Mouse (Mus musculus): ENCODE data around the gene Pou1f1. TPM values are rescaled to one million over a fixed set of nuclear protein-coding genes. Genes with fewer than 3 reads are reported as not detected.
A peak's percentile ranks its signal among the peaks of the same experiment; 100 is the strongest.

Pou1f1 gene
- total RNA-seq (2014; fragmentation: Nextera tagmentation) (not detected in 2 replicates), total RNA-seq (2017) (not detected in 2 replicates)

- ATAC-seq (replicated peaks; ENCODE audit: poor library complexity, severe bottlenecking) = no peak
Measured at GRCm38 (mm10) chr16:65520211-65520610, at the start of gene Pou1f1. Gene Pou1f1 (plus strand): TSS chr16:65520511.

GRCm38 (mm10) chr16:65470650-65471049, 49.7 kb upstream of the Pou1f1 start:
- peak; percentile 78 for ATAC-seq (replicated peaks; ENCODE audit: poor library complexity, severe bottlenecking)

GRCm38 (mm10) chr16:65472472-65473001, 47.8 kb upstream of the Pou1f1 start:
- ATAC-seq (replicated peaks; ENCODE audit: poor library complexity, severe bottlenecking) = peak; percentile 66

GRCm38 (mm10) chr16:65485726-65486125, 34.6 kb upstream of the Pou1f1 start:
- peak; percentile 90 for ATAC-seq (replicated peaks; ENCODE audit: poor library complexity, severe bottlenecking)

GRCm38 (mm10) chr16:65496030-65496429, 24.3 kb upstream of the Pou1f1 start:
- peak; percentile 93 for ATAC-seq (replicated peaks; ENCODE audit: poor library complexity, severe bottlenecking)

GRCm38 (mm10) chr16:65497049-65497448, 23.3 kb upstream of the Pou1f1 start:
- peak; percentile 82 for ATAC-seq (replicated peaks; ENCODE audit: poor library complexity, severe bottlenecking)

- no peak for ATAC-seq (replicated peaks; ENCODE audit: poor library complexity, severe bottlenecking)
Measured at GRCm38 (mm10) chr16:65514223-65514622, 6.1 kb upstream of the Pou1f1 start.

GRCm38 (mm10) chr16:65526004-65526403, 5.7 kb downstream of the Pou1f1 start:
- ATAC-seq (replicated peaks; ENCODE audit: poor library complexity, severe bottlenecking) = no peak

GRCm38 (mm10) chr16:65526695-65527094, 6.4 kb downstream of the Pou1f1 start:
- ATAC-seq (replicated peaks; ENCODE audit: poor library complexity, severe bottlenecking) = no peak

- no peak for ATAC-seq (replicated peaks; ENCODE audit: poor library complexity, severe bottlenecking)
Measured at GRCm38 (mm10) chr16:65529589-65529988, 9.3 kb downstream of the Pou1f1 start.

- no peak for ATAC-seq (replicated peaks; ENCODE audit: poor library complexity, severe bottlenecking)
Measured at GRCm38 (mm10) chr16:65531663-65532062, 11.4 kb downstream of the Pou1f1 start.

GRCm38 (mm10) chr16:65533315-65533999, 13.1 kb downstream of the Pou1f1 start:
- ATAC-seq (replicated peaks; ENCODE audit: poor library complexity, severe bottlenecking) = peak; percentile 90

GRCm38 (mm10) chr16:65543676-65544293, 23.5 kb downstream of the Pou1f1 start:
- no peak for ATAC-seq (replicated peaks; ENCODE audit: poor library complexity, severe bottlenecking)

- peak; percentile 98 for ATAC-seq (replicated peaks; ENCODE audit: poor library complexity, severe bottlenecking)
Measured at GRCm38 (mm10) chr16:65548960-65549359, 28.6 kb downstream of the Pou1f1 start.

- no peak for ATAC-seq (replicated peaks; ENCODE audit: poor library complexity, severe bottlenecking)
Measured at GRCm38 (mm10) chr16:65550814-65551213, 30.5 kb downstream of the Pou1f1 start.

- ATAC-seq (replicated peaks; ENCODE audit: poor library complexity, severe bottlenecking) = 0 out of 2 replicates have a peak, but pooled peaks have one; percentile 25
Measured at GRCm38 (mm10) chr16:65554267-65554666, 34.0 kb downstream of the Pou1f1 start.

GRCm38 (mm10) chr16:65557369-65557768, 37.1 kb downstream of the Pou1f1 start:
- ATAC-seq (replicated peaks; ENCODE audit: poor library complexity, severe bottlenecking) = no peak

GRCm38 (mm10) chr16:65559591-65559990, 39.3 kb downstream of the Pou1f1 start:
- ATAC-seq (replicated peaks; ENCODE audit: poor library complexity, severe bottlenecking) = no peak

GRCm38 (mm10) chr16:65560996-65561962, 41.0 kb downstream of the Pou1f1 start:
- peak; percentile 15 for ATAC-seq (replicated peaks; ENCODE audit: poor library complexity, severe bottlenecking)
